Mouse (Mus musculus) CH12F3 (cell line): Measurements from ENCODE around the gene Dstn.

Source experiments
- in situ Hi-C: fragments of 300-500 bp; cut with MboI; formaldehyde crosslinking; loops from 2 replicates; pipeline ENCODE4 v1.14.3; 2020; ENCODE audit warnings: low sequenced_read_pairs

Dstn gene

DNA sequence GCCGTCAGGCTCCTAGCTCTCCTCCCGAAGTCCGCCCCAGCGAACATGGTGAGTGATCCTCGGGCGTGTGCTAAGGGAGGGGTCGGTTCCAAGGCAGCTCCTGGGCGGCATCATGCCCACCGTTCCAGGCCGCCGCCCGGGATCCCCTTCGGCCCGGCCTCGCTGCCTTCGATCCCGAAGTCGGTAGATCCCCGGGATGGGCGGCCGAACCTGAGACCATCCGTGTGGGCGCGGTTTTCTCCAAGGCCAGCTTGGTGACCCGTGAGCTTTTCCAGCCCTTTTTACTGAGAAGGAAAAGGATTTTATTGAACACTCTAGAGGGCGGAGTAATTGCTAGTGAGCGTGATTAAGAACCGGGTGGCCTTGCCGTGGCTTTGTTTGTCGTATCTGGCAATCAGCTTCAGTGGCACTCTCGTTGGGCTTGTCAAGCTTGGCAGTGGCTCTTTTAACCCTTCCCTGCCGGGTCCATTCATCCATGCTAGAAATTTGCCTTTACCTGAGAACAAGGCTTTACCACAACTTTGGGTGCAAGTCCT, 548 bp downstream of the Dstn start:
- in situ Hi-C loops = no loop called here

DNA sequence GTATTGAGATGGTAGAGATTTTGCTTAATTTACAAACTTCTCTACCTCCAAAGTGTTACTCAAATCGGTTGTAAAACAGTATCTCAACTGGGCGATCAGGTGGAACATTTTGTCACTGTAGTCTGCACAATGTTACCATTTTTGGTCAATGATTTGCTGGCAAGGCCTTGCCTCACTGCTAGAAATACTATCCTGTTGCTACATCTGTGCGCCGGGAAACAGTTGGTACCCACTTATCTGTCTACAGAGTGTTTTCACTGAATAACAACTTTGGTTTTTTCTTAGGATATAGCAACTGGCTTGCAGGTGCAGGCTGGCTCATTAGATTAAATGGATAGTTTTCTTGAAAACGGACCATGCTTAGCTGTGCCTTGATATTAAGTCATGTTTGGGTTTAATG, 1.1 kb downstream of the Dstn start:
- in situ Hi-C loops = no loop called here

DNA sequence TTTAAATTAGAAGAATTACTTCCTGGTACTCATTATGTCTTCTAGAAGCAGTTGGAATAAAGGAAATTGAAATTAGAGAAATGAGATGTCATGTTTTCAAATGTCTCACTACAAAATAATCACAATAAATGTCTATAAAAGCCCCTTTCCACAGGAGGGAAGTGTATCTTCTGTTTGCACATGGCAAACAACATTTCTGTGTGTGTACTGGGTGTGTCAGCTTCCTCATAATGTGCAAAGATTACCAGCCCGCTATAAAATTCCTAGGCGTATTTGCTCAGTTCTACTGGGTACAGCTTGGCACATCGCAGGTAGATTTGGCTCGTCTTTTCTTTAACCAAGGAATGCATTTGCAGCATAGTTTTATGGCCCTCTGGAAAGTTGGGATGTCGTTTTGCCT, 2.5 kb downstream of the Dstn start:
- in situ Hi-C loops = no loop called here

DNA sequence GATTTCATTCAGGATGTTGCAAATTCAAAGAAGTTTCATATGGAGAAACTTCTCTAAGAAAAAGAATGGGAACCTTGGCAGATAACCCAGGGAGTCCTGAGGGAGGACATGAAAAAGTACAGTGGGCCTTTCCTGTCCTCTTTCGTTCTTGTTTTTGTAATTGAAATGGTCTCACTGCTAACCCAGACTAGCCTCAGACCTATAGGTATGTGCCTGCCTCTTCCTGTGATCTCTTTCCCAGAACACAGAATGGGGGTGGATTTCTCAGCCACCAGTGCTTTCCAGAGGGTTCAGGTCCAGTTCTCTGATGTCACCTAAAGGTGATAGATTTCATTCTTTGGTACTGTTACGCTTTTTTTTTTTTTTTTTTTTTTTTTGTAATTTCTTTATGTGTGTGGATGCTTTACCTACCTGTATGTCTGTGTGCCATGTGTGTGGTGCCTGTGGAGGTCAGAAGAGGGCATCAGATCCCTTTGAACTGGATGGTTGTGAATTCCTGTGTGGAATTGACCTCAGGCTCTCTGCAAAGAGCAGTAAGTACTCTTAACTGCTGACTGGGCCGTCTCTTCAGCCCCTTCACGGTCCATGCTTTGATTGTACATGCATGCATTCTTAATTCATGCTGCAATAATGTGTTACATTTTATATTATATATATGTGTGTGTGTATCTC, 3.8 kb downstream of the Dstn start:
- in situ Hi-C loops = no loop called here

DNA sequence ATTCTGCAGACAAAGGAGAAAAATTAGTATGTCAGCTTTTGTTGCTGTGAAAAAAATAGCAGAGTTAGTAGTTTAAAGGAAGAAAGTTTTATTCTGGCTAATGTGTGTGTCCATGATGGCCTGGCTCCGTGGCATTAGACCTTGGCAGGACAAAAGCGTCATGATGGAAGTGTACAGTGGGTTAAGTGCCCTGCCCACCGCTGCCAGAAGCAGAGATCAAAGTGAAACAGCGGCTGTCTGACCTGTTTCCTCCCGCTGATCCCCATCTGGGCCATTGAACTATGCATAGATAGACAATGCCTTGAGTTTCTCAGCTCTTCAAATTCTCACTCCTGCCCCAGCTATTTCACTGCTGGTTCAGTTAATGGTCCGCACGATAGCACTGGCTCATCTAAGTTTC, 9.0 kb downstream of the Dstn start:
- in situ Hi-C loops = no loop called here

DNA sequence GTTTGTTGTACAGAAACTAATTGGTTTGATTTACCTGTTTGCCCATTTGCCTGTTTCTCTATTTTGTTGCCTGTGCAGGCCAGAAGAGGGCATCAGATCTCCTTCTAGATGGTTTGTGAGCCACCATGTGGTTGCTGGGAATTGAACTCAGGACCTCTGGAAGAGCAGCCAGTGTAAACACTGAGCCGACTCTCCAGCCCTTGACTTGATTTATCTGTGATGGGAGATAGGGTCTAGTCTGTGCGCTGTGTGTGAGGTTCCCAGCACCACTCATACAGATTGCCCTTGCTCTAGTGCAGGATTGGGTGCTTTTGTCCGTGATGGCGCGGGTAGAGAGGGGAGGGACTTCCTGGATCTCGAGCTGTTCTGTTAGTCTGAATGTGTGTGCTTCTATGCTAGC, 10.7 kb downstream of the Dstn start:
- in situ Hi-C loops = no loop called here

DNA sequence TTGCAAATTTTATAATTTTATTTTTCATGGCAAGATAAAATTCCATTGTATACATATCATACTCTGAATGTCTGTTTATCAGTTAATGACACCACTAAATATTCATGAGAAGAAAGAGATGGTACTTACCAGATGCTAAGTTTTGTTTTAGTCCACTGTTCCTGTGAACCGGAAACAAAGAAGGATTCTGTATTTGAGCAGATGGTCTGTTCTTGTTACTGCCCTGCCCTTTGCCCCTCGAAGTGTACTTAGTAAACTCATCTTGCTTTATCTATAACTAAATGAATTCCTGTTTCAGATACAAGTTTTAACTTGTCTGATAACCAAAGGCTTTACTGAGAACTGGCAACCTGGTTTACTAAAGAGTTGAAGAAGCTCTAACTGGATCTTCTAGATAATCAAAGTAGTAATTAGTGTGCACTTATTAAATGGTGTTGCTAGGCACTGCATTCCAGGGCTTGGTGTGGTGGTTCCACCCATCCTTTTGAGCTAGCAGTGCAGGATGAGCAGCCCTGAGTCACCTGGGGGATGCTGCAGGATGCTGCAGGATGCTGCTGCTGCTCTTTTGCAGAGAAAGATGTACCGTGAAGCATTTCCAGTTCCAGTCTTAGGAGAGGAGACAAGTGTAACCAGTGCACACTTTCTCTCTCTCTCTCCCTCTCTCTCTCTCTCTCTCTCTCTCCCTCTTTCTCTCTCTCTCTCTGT, 14.6 kb downstream of the Dstn start:
- in situ Hi-C loops = no loop called here

DNA sequence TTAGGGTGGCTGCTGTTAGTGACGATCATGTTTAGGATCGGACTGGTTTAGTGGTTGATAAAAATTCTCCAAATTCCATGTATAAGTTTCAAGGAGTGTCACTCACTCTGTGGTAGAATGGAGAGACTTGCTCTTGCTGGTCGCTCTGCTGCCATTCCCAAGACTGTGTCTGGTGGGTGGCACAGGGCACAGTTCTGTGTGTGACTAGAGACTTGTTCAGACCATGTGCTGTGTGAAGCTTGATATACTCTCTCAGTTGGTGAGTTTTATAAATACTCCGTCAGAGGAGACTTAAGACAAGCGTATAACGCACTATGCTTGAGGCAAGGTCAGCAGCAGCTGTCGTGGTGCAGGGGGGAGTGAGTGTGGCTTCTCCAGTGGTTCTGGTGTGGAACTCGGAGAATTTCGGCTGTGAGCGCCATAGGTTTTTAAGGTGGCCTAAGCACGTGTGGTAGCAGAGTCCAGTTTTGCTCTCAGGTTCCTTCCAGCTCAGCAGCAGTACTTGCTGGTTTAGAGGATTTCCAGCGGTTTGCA, 17.3 kb downstream of the Dstn start:
- in situ Hi-C loops = no loop called here

DNA sequence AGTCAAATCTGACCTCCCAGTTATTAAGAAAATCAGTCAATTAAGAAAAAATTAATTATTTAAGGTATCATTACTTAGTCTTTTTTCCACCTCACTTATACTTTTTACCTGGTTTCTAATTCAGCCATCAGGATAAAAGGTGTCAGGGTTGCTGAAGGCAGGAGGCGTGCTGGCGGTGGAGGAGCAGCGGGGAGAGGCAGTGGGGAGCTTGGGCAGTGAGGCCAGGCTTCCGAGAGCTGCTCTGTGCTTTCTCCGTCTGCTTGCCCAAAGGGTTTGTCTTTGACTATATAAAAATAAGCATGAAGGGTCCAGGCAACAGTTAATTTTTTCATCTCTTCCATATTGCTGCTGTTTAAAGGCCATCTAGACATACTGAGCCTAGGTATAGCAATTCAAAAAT, 18.4 kb downstream of the Dstn start:
- in situ Hi-C loops = no loop called here

DNA sequence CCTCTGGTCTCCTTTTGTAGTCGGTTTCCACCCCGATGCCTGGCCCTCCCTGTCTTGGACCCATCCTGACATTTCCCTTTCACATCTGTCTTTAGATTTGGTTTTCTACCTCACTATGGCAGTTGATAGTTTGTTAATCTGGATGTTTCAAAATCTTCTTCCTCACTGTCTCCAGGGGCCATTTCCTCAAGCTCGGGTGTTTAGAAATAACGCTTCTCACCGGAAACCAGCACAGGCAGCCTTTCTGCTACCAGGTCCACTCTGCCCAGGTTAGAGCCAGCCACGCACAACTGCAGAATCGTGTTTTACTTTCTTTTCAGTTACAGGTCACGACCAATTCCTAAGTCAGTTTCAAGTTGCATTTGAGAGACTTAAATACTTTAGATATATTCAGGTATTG, 19.3 kb downstream of the Dstn start:
- in situ Hi-C loops = no loop called here

DNA sequence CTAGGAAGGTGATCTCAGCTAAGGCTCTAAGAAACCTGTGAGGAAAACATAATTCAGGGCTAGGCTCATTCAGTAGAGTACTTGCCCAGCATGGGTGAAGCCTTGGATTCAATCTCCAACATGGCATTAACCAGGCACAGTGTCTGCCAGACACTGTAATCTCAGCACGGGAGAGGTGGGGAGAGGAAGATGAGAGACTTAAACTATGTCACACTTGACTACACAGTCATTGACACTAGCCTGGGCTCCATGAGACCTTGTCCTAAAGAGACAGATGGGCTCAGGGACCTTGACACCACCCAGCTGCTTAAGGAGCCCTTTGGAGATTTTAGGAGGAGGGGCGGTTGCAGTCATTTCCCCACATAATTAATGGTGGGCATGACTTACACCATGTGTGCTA, 22.7 kb downstream of the Dstn start:
- in situ Hi-C loops = no loop called here

DNA sequence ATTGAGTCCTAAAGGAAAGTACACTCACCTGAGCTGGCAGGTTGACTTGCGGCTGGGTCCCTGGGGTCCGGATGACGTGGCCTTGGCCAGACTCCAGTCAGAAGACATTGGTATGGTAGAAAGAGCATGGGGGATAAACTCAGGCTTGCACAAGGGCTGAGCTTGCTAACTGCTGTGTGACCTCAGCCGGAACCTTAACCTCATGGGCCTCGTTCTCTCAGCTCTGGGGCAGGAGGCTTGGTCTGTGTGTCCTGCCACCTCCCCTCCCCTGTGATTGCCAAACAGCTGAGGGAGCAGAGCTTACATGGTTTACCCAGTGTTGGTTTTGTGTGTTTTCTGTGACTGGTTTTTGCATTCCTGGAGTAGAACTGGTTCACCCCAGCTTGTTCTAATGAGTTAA, 25.3 kb downstream of the Dstn start:
- in situ Hi-C loops = no loop called here

DNA sequence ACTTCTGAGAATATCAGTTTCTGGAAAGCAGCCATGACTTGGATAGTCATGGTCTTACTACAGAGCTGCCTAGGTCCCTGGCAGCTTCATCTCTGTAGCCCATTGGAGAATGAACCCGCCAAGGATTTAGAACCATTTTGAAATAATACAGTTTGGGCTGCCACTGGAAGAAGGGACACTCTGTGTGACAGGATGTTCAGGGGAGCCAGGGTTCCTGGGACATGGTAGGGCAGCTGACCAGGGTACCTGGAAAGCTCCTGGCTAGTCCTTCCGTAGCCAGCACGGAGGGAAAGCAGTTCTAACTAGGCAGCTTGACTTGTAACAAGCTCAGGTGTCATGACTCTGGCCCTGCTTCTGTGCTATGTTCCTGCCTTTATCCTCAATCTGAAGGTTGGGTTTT, 29.7 kb downstream of the Dstn start:
- in situ Hi-C loops = no loop called here

DNA sequence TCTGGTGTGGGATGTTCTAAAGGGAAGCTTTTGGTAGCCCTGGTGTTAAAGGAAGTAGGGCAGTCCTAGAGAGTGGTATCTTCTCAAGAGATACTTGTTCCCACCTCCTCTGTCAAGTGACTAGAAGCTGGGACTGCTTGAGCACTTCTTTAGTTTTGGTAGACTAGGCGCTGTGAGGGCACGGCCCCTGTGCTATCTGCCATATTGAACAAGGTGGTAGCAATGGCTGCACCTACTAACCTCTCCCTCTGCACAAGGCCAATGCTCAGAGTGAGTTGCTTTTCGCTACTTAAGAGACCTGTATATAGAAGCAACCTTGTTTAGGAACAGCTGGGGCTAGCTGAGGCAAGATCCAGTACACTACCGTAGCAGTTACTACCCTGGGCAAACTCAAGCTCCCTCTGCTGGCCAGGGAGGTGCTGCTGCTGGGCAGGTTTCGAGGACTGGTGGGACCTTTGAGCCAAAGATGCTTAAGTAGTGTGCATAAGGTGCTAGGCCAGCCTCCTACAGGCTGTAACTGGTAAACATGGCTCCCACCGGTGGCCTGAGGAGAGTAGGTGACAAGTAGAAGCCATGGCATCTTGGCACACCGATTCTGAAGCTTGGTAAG, 30.5 kb downstream of the Dstn start:
- in situ Hi-C loops = no loop called here

DNA sequence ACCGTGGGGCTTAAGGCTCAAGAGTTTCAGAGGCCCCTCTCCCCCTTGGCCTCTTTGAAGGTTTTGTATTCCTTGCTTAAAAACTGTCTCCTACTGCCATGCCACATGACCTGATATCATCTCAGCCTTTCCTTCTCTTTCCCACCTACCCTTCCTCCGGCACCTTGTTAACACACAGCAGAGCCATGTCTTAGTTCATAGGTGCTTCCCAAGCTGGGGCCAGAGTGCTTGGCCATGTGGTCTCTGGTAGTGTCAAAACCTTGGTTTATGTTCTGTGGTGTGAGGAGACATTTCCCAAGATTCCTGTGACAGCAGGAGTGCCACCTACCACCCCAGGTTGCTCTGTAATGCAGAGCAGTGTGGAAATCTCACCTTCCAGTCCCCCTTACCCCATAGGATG, 31.3 kb downstream of the Dstn start:
- in situ Hi-C loops = no loop called here

DNA sequence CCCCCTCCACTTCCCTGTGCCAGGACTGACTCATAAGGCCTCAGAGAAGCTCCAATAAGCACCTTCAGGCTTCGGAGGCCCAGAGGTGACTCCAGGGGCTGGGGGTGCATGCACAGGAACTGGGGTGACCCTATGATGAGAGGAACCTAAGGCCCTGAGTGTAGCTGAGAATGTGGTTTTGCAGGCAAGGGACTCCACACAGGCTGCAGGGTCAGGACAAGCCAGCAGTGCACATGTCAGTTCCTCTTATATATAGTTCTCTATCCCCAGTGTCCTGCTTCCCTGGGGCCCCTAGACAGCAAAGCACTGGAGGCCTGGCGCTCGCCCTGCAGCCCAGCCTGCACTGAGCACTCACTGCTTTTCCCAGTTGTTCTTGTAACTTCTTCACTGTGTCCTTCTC, 32.9 kb downstream of the Dstn start:
- in situ Hi-C loops = no loop called here

DNA sequence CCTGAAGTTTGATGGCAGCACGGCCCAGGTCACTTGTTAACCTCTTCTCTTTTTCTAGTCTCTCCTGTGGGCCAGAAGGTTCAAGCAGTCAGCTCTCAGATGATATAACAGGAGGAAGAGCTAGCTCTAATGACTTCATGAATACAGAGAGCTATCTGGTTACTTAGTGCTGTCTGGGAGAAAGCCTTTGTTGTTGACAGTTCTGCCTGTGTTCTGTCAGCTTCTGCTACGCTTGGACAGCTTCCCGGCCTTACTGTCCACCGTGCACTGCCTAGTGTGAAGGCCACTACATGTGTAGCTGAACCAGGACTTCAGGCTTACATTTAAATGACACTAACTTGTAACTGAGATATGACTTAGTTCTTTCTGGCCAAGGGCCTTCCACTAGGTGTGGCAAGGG, 33.3 kb downstream of the Dstn start:
- in situ Hi-C loops = no loop called here

DNA sequence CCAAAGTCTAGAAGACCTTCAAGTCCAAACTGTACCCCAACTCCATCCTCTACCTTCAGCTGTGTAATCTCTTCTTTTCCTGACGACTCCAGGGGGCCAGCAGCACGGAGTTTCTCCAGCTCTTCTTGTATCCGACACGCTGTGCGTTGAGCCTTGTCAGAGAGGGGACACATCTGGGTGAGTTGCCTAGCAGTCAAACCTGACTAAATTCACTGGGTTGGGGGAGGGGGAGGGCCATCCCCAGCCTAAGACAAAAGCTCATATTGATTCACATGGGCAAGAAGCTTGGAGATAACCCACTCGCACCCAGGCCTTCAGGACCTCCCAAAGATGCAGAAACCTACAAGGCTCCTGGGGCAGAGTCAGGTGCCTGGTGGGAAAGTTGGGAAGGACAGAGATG, 34.1 kb downstream of the Dstn start:
- in situ Hi-C loops = no loop called here

DNA sequence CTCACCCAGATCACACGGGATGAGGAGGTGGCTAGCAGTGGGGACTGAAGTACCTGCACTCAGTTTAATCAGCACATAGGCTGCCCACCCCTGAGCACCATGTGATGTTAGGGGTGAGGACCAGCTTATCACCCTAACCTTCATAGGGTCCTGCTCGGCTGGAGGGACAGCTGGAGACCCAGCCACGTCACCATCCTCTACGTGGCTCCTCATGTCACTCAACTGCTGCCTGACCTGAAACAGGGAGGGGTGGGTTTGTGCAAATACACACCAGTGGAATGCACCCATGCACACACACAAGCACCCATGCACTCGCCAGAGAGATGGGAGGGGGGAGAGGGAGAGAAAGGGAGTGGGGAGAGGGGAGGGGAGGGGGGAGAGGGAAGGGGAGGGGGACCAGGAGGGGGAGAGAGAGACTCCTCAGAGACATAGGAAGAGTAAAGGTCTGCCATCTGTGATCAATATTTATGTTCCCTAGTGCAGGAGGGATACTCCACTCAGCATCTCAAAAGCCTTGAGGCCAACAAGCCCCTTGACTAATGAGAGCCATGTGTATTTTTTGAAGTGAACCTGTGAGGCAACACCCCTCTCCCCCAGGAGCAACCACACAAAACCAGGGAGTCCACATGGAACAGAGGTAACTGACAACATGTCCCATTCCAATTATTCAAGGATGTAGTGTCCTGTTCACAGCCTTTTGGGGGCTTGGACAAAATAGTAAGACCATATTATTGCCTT, 35.3 kb downstream of the Dstn start:
- in situ Hi-C loops = no loop called here

DNA sequence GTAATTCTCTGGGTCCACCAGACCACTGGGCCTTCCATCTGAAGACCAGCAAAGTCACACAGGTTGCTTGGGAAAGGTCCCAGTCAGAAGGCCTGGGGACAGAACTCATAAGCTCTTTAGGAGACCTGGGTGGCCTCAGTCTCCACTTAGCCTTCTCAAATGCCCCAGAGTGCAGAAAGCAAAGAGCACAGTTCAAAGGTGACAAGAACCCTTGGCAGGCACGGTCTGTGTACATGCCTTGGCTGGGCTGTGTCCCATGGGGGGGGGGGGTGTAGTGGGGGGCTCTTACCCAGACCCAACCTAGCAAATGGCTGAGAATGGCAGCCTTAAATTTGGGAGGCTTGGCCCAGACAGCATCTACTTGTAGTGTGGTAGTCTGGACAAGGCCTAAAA, 35.9 kb downstream of the Dstn start:
- in situ Hi-C loops = no loop called here

DNA sequence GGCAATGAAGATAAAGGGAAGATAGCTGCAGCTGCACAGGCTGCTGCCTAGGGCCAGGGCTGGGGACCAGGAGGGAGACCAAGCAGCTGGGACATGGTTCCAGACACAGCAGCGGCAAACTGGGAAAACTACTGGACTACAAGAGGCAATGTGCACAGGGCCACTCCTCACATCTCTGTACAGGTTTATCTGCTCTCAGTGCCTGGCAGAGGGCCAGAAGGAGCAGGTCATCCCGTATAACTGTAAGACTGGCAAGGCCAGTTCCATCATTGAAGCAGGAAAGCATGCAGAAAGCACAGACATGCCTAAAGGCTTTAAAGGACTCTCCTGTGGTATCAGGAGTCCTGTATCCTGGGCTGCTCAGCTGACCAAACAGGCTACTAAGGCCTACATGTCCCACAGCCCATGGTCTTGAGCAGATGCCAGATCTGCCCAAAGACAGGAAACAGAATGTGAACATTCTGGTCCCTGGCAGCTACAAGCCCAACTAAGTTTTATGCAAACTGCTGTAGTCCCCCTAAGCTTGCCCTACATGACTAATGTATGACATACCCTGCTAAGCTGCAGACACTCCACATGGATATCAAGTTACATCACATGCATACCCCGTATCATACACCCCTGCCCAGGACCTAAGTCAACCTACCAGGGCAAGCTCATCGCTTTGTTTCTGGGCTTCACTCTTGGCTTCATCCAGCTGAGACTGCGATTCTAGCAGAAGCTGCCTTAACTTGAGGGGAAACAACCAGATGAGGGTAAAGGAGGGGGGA, 36.6 kb downstream of the Dstn start:
- in situ Hi-C loops = no loop called here
